Mouse (Mus musculus): ENCODE results near the gene Pcsk4.

DNA sequence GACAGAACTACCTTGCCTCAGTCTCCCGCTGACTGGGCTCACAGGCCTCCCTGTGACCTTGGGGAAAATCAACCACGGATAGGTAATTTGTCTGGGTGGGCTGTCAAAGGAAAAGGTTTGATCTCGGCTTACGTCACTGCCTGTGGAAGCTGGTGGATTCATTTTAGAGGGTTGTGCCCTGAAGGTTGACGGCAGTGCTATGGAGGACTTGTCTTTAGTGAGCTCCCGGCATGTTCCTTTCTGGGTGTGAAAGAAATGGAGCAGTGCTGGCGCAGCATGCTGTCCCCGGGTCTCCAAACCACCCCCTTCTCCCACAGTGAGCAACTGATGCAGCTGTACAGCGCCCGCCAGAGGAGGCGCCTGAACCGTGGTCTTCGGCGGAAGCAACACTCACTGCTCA is 36.0 kb downstream of the Pcsk4 start:
- TF ChIP-seq CTCF (IDR thresholded peaks at IDR 0.05) (no peak), POLR2A (IDR thresholded peaks at IDR 0.05; ENCODE audit: insufficient read depth, low read depth, low read length) (no peak)
